Mouse (Mus musculus): ENCODE data around the gene Olfr916.

- TF ChIP-seq GATA1 (IDR thresholded peaks at IDR 0.05; ENCODE audit: borderline replicate concordance, low read length) = no peak
- TF ChIP-seq FLI1 (IDR thresholded peaks at IDR 0.05; ENCODE audit: low read length) = no peak
Observed at GRCm38 (mm10) chr9:38674501-38674900, 14.8 kb upstream of the Olfr916 start, which contains the start of gene Olfr918.
